Mouse (Mus musculus) midbrain, embryonic 10.5 days (tissue): Measurements from ENCODE around the gene Tmod3. TPM values are rescaled to one million over a fixed set of nuclear protein-coding genes. Genes with fewer than 3 reads are reported as not detected.
A peak's percentile ranks its signal among the peaks of the same experiment; 100 is the strongest.

Experiments
- DNase-seq: peaks from one replicate; pipeline ENCODE4 v3.0.0-alpha.2; 2017; ENCODE audit warnings: low spot score
- H3K27ac ChIP-seq: fragments of 300-500 bp; sonication (generic); replicated peaks from 2 replicates; pipeline ENCODE4 v1.5.1; 2016; ENCODE audit warnings: mild to moderate bottlenecking
- H3K27me3 ChIP-seq: fragments of 300-500 bp; sonication (generic); 2 replicates; pipeline ENCODE4 v1.6.1; 2016; ENCODE audit warnings: low read depth, mild to moderate bottlenecking; ENCODE audit not compliant: poor library complexity, severe bottlenecking
- H3K36me3 ChIP-seq: fragments of 300-500 bp; sonication (generic); 2 replicates; pipeline ENCODE4 v1.6.1; 2016; ENCODE audit warnings: mild to moderate bottlenecking, moderate library complexity
- H3K4me1 ChIP-seq: fragments of 300-500 bp; sonication (generic); 2 replicates; pipeline ENCODE4 v1.6.1; 2016
- H3K4me3 ChIP-seq: fragments of 300-500 bp; sonication (generic); 2 replicates; pipeline ENCODE4 v1.5.1; 2016; ENCODE audit warnings: mild to moderate bottlenecking, moderate library complexity
- H3K9me3 ChIP-seq: fragments of 300-500 bp; sonication (generic); replicated peaks from 2 replicates; pipeline ENCODE4 v1.6.1; 2016; ENCODE audit warnings: mild to moderate bottlenecking
- WGBS: fragments of 180-500 bp; shearing (Covaris S2); methylation state at CpG from one replicate; pipeline ENCODE4 v1.1.7; 2016; 5-methylcytosine and 5-hydroxymethylcytosine counted together
- polyA plus RNA-seq: library from polyadenylated mRNA; unstranded; fragments of >200 nt; fragmentation: Nextera tagmentation; extraction: Ambion mirVana; gene quantifications from 2 replicates; pipeline ENCODE4 v1.2.1, GENCODE M21; 2016

The Tmod3 gene
- polyA plus RNA-seq: 90.8 and 95.5 TPM in 2 replicates

DNA sequence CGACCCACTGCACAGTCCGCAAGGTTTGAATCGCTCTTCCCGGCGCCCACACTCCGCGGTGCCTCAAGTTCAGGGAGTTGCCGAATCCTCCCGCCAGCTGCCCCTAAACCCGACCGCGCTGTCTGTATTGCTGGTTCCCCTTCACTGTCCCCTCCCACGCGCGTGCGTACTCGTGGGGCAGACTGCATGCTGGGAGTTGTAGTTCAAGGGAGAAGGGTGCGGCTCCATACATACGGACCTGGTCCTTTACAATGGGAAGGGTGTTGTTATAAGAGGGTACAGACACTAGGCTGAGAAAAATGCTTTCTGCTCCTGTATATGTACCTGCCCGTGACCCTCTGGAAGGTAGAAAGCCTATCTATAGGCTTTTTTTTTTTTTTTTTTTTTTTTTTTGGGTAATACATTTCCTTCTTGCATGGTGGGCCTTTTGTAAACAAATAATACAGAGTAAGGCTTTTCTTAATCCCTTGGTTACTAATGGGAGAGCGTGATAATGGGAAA lies at the start of gene Tmod3:
Tmod3 (minus strand) TSS at position 146 of the 501 bp plus-strand sequence.
- peak; percentile 93 for DNase-seq
- H3K27me3 ChIP-seq: no peaks in the 10 kb centered on the region
- H3K4me3 ChIP-seq: peak within 1 kb of the TSS; percentile 82
- no peaks in the 10 kb centered on the region for H3K36me3 ChIP-seq
- 3% methylated on average over 21 of the region's 21 CpGs for WGBS
- peaks cover 21% of the 10 kb centered on the region for H3K4me1 ChIP-seq
- peak within 1 kb of the TSS; percentile 88 for H3K27ac ChIP-seq
- H3K9me3 ChIP-seq: no peaks in the 10 kb centered on the region

GRCm38 (mm10) chr9:75607496-75607895 lies 48.0 kb upstream of the Tmod3 start:
- Histone ChIP-seq H3K9me3 (no peaks in the 10 kb centered on the region; the same call in 1 of the 2 replicates), H3K36me3 (peaks cover 18% of the 10 kb centered on the region), H3K27me3 (peaks cover 5% of the 10 kb centered on the region; the same call in 1 of the 2 replicates), H3K4me1 (peaks cover 13% of the 10 kb centered on the region), H3K4me3 (no peak overlapping the region), H3K27ac (no peak overlapping the region)
- WGBS: 92% methylated on average over 4 of the region's 4 CpGs
- no peak for DNase-seq

GRCm38 (mm10) chr9:75601510-75601909 lies 42.1 kb upstream of the Tmod3 start:
- peaks cover 6% of the 10 kb centered on the region for H3K4me1 ChIP-seq
- WGBS: 60% methylated on average over 12 of the region's 12 CpGs

DNA sequence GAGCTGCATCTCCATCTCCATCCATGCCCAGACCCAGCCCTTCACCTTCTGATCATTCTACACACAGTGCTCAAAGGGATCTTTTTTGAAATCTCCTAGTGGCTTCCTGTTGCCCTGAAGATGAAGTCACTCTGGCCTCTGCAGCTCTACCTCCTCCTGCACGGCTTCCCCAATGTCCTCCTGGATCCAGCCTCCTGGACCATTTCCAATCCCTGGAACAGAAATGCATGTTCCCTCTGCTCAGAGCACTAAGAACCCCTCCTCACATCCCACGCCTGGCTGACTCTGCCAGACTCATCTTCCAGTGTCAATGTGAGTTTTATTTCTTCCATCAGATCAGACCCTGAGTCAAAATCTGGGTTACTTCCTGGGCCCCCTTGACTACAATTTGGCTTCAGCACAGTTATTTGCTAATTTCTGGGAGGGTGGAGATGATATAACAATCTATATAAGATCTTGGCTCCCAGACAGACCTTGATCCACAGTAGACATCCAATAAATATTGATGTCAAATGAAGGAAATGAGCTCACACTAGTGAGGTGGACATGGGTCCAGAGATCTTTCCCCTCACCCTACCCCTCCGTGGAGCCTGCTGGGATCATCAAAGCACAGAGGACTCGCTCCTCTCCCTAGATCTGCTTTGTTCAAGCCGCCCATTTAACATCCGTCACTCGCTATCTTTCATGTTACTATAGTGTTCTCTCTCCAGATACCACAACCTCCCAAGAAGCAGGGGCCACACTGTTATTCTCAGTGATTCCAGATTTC lies 40.9 kb upstream of the Tmod3 start:
- WGBS: 83% methylated on average over 7 of the region's 7 CpGs
- Histone ChIP-seq H3K27ac (no peak overlapping the region), H3K27me3 (no peaks in the 10 kb centered on the region), H3K36me3 (peaks cover 16% of the 10 kb centered on the region), H3K4me3 (no peak overlapping the region), H3K4me1 (peaks cover 6% of the 10 kb centered on the region), H3K9me3 (no peaks in the 10 kb centered on the region; the same call in 1 of the 2 replicates)
- DNase-seq: no peak

More at GRCm38 (mm10) chr9:75601510-75601909, 42.1 kb upstream of the Tmod3 start:
- Histone ChIP-seq H3K36me3 (peaks cover 16% of the 10 kb centered on the region), H3K27me3 (no peaks in the 10 kb centered on the region), H3K4me3 (no peak overlapping the region), H3K27ac (no peak overlapping the region), H3K9me3 (no peaks in the 10 kb centered on the region; the same call in 1 of the 2 replicates)
- DNase-seq: no peak

GRCm38 (mm10) chr9:75599191-75599841 lies 39.9 kb upstream of the Tmod3 start:
- Histone ChIP-seq H3K9me3 (no peaks in the 10 kb centered on the region; the same call in 1 of the 2 replicates), H3K36me3 (peaks cover 17% of the 10 kb centered on the region), H3K27ac (no peak overlapping the region), H3K27me3 (no peaks in the 10 kb centered on the region), H3K4me1 (peaks cover 6% of the 10 kb centered on the region), H3K4me3 (no peak overlapping the region)
- WGBS: 53% methylated on average over 5 of the region's 5 CpGs
- DNase-seq: no peak

GRCm38 (mm10) chr9:75597596-75597995 lies 38.1 kb upstream of the Tmod3 start:
- Histone ChIP-seq H3K4me1 (peaks cover 6% of the 10 kb centered on the region), H3K9me3 (no peaks in the 10 kb centered on the region), H3K27me3 (no peaks in the 10 kb centered on the region), H3K27ac (no peak overlapping the region), H3K36me3 (peaks cover 26% of the 10 kb centered on the region), H3K4me3 (no peak overlapping the region)
- no peak for DNase-seq
- 87% methylated on average over 4 of the region's 4 CpGs for WGBS

DNA sequence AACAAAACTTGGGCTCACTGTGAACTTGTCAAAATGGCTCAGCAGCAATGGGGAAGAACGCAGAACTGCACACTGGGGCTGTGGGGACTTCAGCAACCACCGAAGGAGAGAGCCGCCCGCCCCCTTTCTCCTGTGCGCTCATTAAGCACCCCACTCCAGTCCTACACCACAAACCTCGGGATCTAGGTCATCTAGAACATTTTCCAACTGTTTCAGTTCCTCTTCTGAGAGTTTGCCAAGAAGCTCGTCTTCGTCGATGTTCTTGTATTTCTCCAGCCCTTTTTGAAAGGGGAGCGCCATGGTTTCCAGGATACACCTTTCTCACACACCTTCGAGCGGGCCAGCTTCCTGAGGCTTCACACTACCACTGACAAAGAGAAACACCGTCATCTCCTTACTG lies 37.6 kb upstream of the Tmod3 start:
- H3K4me3 ChIP-seq: no peak overlapping the region
- H3K27me3 ChIP-seq: no peaks in the 10 kb centered on the region
- no peak for DNase-seq
- H3K36me3 ChIP-seq: peaks cover 31% of the 10 kb centered on the region
- peaks cover 6% of the 10 kb centered on the region for H3K4me1 ChIP-seq
- 91% methylated on average over 13 of the region's 13 CpGs for WGBS
- H3K9me3 ChIP-seq: no peaks in the 10 kb centered on the region
- H3K27ac ChIP-seq: no peak overlapping the region

GRCm38 (mm10) chr9:75593481-75593880 lies 34.0 kb upstream of the Tmod3 start:
- peaks cover 63% of the 10 kb centered on the region for H3K36me3 ChIP-seq

GRCm38 (mm10) chr9:75589850-75590790 lies 30.7 kb upstream of the Tmod3 start:
- Histone ChIP-seq H3K27me3 (no peaks in the 10 kb centered on the region), H3K4me3 (no peak overlapping the region), H3K27ac (no peak overlapping the region), H3K4me1 (no peaks in the 10 kb centered on the region), H3K36me3 (peaks cover 82% of the 10 kb centered on the region), H3K9me3 (no peaks in the 10 kb centered on the region)
- no peak for DNase-seq
- 88% methylated on average over 15 of the region's 15 CpGs for WGBS

More at GRCm38 (mm10) chr9:75593481-75593880, 34.0 kb upstream of the Tmod3 start:
- WGBS: 91% methylated on average over 5 of the region's 5 CpGs
- H3K4me3 ChIP-seq: no peak overlapping the region
- H3K27me3 ChIP-seq: no peaks in the 10 kb centered on the region
- DNase-seq: no peak
- H3K9me3 ChIP-seq: no peaks in the 10 kb centered on the region
- H3K4me1 ChIP-seq: no peaks in the 10 kb centered on the region
- H3K27ac ChIP-seq: no peak overlapping the region

- no peaks in the 10 kb centered on the region for H3K9me3 ChIP-seq
- H3K27ac ChIP-seq: no peak overlapping the region
- DNase-seq: no peak
- H3K27me3 ChIP-seq: no peaks in the 10 kb centered on the region
- H3K36me3 ChIP-seq: peaks cover 52% of the 10 kb centered on the region
- WGBS: 53% methylated on average over 7 of the region's 7 CpGs
- H3K4me3 ChIP-seq: no peak overlapping the region
- H3K4me1 ChIP-seq: no peaks in the 10 kb centered on the region
Observed at GRCm38 (mm10) chr9:75581694-75582350, 22.4 kb upstream of the Tmod3 start.

GRCm38 (mm10) chr9:75579321-75579720 lies 19.9 kb upstream of the Tmod3 start:
- H3K4me3 ChIP-seq: no peak overlapping the region
- no peaks in the 10 kb centered on the region for H3K4me1 ChIP-seq
- no peak overlapping the region for H3K27ac ChIP-seq
- no peak for DNase-seq
- H3K36me3 ChIP-seq: peaks cover 55% of the 10 kb centered on the region
- no peaks in the 10 kb centered on the region for H3K9me3 ChIP-seq
- H3K27me3 ChIP-seq: no peaks in the 10 kb centered on the region
- 93% methylated on average over 6 of the region's 6 CpGs for WGBS
